Mouse (Mus musculus) heart, adult 8-10 months (tissue): Measurements from ENCODE around the gene Fgf5. TPM values are rescaled to one million over a fixed set of nuclear protein-coding genes. Genes with fewer than 3 reads are reported as not detected.

ENCODE experiments used
- DNase-seq: peaks from one replicate; pipeline ENCODE4 v3.0.0; 2022; ENCODE audit warnings: low spot score
- total RNA-seq, 4 experiments: library from RNA; stranded (reverse); gene quantifications; 2 replicates each; pipeline ENCODE4 v1.2.4; 2022

Gene Fgf5
- total RNA-seq, 4 experiments from 2014 or later: 0.11 TPM; not detected in 3

DNA sequence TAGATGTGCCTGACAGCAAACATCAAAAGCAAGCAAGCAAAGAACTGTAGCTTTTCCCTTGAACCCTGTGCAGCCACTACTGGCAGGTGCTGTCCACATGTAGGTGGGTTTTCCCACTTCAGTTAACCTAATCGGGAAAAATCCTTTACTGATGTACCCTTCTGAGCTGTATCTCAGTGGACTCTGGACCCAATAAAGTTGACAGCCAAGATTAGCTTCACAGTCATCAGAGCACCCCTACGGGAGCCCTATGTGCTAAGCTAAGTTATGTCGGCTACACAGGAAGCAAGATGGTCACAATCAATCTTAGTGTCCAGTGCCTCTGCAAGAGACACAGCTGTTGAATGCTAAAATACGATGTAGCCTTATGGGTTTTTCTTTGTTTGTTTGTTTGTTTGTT is 46.1 kb downstream of the Fgf5 start:
- no peak for DNase-seq

DNA sequence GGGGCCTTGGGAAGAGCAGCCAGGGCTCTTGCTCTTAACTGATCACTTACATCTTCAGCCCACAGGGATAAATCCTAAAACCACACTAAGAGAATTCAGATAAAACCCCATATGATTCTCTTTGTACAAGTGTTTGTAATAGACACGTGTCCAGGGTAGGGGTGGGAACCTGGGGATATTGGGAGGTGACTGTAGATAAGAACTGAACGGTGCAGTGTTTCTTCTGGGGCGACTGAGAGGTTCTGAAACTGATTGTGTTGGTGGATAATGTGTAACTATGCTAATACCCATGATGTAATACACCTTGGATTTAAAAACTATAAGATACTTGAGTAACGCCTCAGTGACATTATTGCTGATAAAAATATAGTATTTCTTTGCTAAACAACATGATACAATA is 51.7 kb downstream of the Fgf5 start:
- DNase-seq: no peak

DNA sequence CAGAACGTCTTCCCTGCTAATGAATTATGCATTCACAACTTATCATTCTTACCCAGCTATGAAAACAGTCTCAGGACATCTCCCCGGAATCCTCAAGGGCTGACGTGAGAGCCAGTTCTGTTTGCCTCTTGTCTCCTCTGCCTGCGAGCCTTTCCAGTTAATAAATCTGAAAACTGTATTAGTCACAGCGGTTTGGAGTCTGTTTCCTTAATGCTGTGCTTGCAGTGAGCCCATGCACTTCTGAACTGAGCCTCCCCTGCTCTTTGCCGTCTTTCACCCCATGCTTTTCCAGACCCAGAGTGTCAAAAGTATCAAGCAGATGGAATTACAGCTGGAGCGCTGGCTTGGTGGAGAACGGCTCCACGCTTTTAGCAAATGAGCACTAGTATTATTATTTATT is 52.5 kb downstream of the Fgf5 start:
- DNase-seq: no peak

DNA sequence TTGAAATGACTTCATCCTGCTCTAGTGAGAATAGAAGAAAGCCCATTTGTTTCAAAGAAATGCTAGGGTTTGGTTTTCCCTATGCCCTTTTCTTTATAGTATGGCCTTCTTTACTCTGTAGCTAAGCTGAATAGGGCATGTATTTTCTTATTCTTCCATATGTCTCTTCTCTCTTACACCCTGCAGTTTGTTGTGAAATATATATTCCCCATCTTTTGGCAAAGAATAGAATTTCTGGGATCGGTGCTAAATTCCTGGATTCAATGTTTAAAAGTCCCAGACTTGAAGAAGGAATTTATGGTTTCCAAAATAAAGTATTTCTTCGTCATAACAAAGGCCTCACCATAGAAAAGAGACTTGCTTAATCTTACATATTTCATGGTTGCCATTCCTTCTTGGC is 72.6 kb downstream of the Fgf5 start:
- no peak for DNase-seq

Other genes with a start within 250 kb of the Fgf5 start
- gene Antxr2, start 223.1 kb upstream of the Fgf5 start, total RNA-seq: 10 to 100 TPM; 72.7 to 80.8 (median 76.4) TPM
- gene Prdm8, start 87.0 kb upstream of the Fgf5 start, total RNA-seq: under 1 TPM; 0.09 to 0.22 (median 0.15) TPM
- gene Cfap299, start 75.1 kb downstream of the Fgf5 start, total RNA-seq: not detected